Mouse (Mus musculus): ENCODE results near the gene Pbx4.
A peak's percentile ranks its signal among the peaks of the same experiment; 100 is the strongest.

The Pbx4 gene

GRCm38 (mm10) chr8:69894836-69895332, 62.6 kb downstream of the Pbx4 start:
- no peak for DNase-seq (ENCODE audit: extremely low spot score, low read depth, low spot score)

- DNase-seq (ENCODE audit: extremely low spot score, low read depth, low spot score), result no peak
Observed at GRCm38 (mm10) chr8:69895772-69896451, 63.6 kb downstream of the Pbx4 start.

GRCm38 (mm10) chr8:69897857-69898256, 65.6 kb downstream of the Pbx4 start:
- DNase-seq (ENCODE audit: extremely low spot score, low read depth, low spot score), result no peak

GRCm38 (mm10) chr8:69899876-69900275, 67.6 kb downstream of the Pbx4 start:
- no peak for DNase-seq (ENCODE audit: extremely low spot score, low read depth, low spot score)

- DNase-seq (ENCODE audit: extremely low spot score, low read depth, low spot score), result no peak
Observed at GRCm38 (mm10) chr8:69900895-69901451, 68.7 kb downstream of the Pbx4 start.

GRCm38 (mm10) chr8:69901484-69902162, 69.3 kb downstream of the Pbx4 start:
- peak; percentile 95 for DNase-seq (ENCODE audit: extremely low spot score, low read depth, low spot score)

GRCm38 (mm10) chr8:69902163-69903062, 70.1 kb downstream of the Pbx4 start, which contains the start of the genes Tssk6, Ndufa13 and Yjefn3:
Gene Tssk6 (plus strand): TSS chr8:69902184.
Gene Ndufa13 (minus strand): TSS chr8:69902558.
Gene Yjefn3 (minus strand): TSS chr8:69902712.
- no peak for DNase-seq (ENCODE audit: extremely low spot score, low read depth, low spot score)

GRCm38 (mm10) chr8:69903063-69903542, 70.8 kb downstream of the Pbx4 start:
- DNase-seq (ENCODE audit: extremely low spot score, low read depth, low spot score), result peak; percentile 100

- no peak for DNase-seq (ENCODE audit: extremely low spot score, low read depth, low spot score)
Observed at GRCm38 (mm10) chr8:69904096-69904495, 71.8 kb downstream of the Pbx4 start.

GRCm38 (mm10) chr8:69906260-69906659, 74.0 kb downstream of the Pbx4 start:
- DNase-seq (ENCODE audit: extremely low spot score, low read depth, low spot score), result no peak

GRCm38 (mm10) chr8:69907106-69907505, 74.8 kb downstream of the Pbx4 start:
- no peak for DNase-seq (ENCODE audit: extremely low spot score, low read depth, low spot score)

GRCm38 (mm10) chr8:69911917-69912316, 79.6 kb downstream of the Pbx4 start:
- DNase-seq (ENCODE audit: extremely low spot score, low read depth, low spot score), result no peak

- DNase-seq (ENCODE audit: extremely low spot score, low read depth, low spot score), result no peak
Observed at GRCm38 (mm10) chr8:69912478-69913074, 80.3 kb downstream of the Pbx4 start.

GRCm38 (mm10) chr8:69914526-69914925, 82.2 kb downstream of the Pbx4 start:
- no peak for DNase-seq (ENCODE audit: extremely low spot score, low read depth, low spot score)

GRCm38 (mm10) chr8:69915748-69916147, 83.5 kb downstream of the Pbx4 start:
- no peak for DNase-seq (ENCODE audit: extremely low spot score, low read depth, low spot score)

- DNase-seq (ENCODE audit: extremely low spot score, low read depth, low spot score), result no peak
Observed at GRCm38 (mm10) chr8:69918506-69918905, 86.2 kb downstream of the Pbx4 start.

GRCm38 (mm10) chr8:69919010-69919409, 86.7 kb downstream of the Pbx4 start:
- DNase-seq (ENCODE audit: extremely low spot score, low read depth, low spot score), result peak; percentile 89

GRCm38 (mm10) chr8:69919876-69920662, 87.8 kb downstream of the Pbx4 start:
- DNase-seq (ENCODE audit: extremely low spot score, low read depth, low spot score), result no peak

GRCm38 (mm10) chr8:69921141-69921540, 88.8 kb downstream of the Pbx4 start:
- DNase-seq (ENCODE audit: extremely low spot score, low read depth, low spot score), result no peak
